Mouse (Mus musculus): ENCODE results near the gene Nav2.
A peak's percentile ranks its signal among the peaks of the same experiment; 100 is the strongest.

Nav2 gene

GRCm38 (mm10) chr7:49468492-49469205, 560.1 kb downstream of the Nav2 start:
- DNase-seq (ENCODE audit: low read depth in 2 of 2, low spot score in 2 of 2): no peak

- peak in 1 of 2 experiments; percentile 34 for DNase-seq (ENCODE audit: low read depth in 2 of 2, low spot score in 2 of 2)
These were observed 562.8 kb downstream of the Nav2 start for GRCm38 (mm10) chr7:49471278-49471677.

- DNase-seq (ENCODE audit: low read depth in 2 of 2, low spot score in 2 of 2): no peak
These were observed 566.8 kb downstream of the Nav2 start for GRCm38 (mm10) chr7:49475282-49475681.

- DNase-seq (ENCODE audit: low read depth in 2 of 2, low spot score in 2 of 2): no peak
These were observed 567.6 kb downstream of the Nav2 start for GRCm38 (mm10) chr7:49476163-49476562.

- DNase-seq (ENCODE audit: low read depth in 2 of 2, low spot score in 2 of 2): peak in 1 of 2 experiments; percentile 18
These were observed 568.1 kb downstream of the Nav2 start for GRCm38 (mm10) chr7:49476666-49477065.

GRCm38 (mm10) chr7:49477076-49477975, 568.8 kb downstream of the Nav2 start:
- no peak for DNase-seq (ENCODE audit: low read depth in 2 of 2, low spot score in 2 of 2)

GRCm38 (mm10) chr7:49477976-49478349, 569.4 kb downstream of the Nav2 start:
- no peak for DNase-seq (ENCODE audit: low read depth in 2 of 2, low spot score in 2 of 2)

- no peak for DNase-seq (ENCODE audit: low read depth in 2 of 2, low spot score in 2 of 2)
These were observed 570.4 kb downstream of the Nav2 start for GRCm38 (mm10) chr7:49478886-49479285.

- DNase-seq (ENCODE audit: low read depth in 2 of 2, low spot score in 2 of 2): no peak
These were observed 572.4 kb downstream of the Nav2 start for GRCm38 (mm10) chr7:49480962-49481361.

GRCm38 (mm10) chr7:49484036-49484744, 575.7 kb downstream of the Nav2 start:
- DNase-seq (ENCODE audit: low read depth in 2 of 2, low spot score in 2 of 2): no peak

- DNase-seq (ENCODE audit: low read depth in 2 of 2, low spot score in 2 of 2): no peak
These were observed 576.9 kb downstream of the Nav2 start for GRCm38 (mm10) chr7:49485292-49485847.

- DNase-seq (ENCODE audit: low read depth in 2 of 2, low spot score in 2 of 2): no peak
These were observed 578.8 kb downstream of the Nav2 start for GRCm38 (mm10) chr7:49487347-49487746.

GRCm38 (mm10) chr7:49488493-49489087, 580.1 kb downstream of the Nav2 start:
- no peak for DNase-seq (ENCODE audit: low read depth in 2 of 2, low spot score in 2 of 2)

GRCm38 (mm10) chr7:49490814-49491213, 582.3 kb downstream of the Nav2 start:
- no peak for DNase-seq (ENCODE audit: low read depth in 2 of 2, low spot score in 2 of 2)

GRCm38 (mm10) chr7:49492622-49493021, 584.1 kb downstream of the Nav2 start:
- DNase-seq (ENCODE audit: low read depth in 2 of 2, low spot score in 2 of 2): no peak

GRCm38 (mm10) chr7:49493210-49493609, 584.7 kb downstream of the Nav2 start:
- DNase-seq (ENCODE audit: low read depth in 2 of 2, low spot score in 2 of 2): peak; percentile 8 to 25

- no peak for DNase-seq (ENCODE audit: low read depth in 2 of 2, low spot score in 2 of 2)
These were observed 586.1 kb downstream of the Nav2 start for GRCm38 (mm10) chr7:49494654-49495053.

GRCm38 (mm10) chr7:49496111-49496510, 587.6 kb downstream of the Nav2 start:
- DNase-seq (ENCODE audit: low read depth in 2 of 2, low spot score in 2 of 2): no peak

GRCm38 (mm10) chr7:49496766-49497425, 588.4 kb downstream of the Nav2 start:
- no peak for DNase-seq (ENCODE audit: low read depth in 2 of 2, low spot score in 2 of 2)

GRCm38 (mm10) chr7:49497426-49497892, 588.9 kb downstream of the Nav2 start:
- no peak for DNase-seq (ENCODE audit: low read depth in 2 of 2, low spot score in 2 of 2)

Data from CD8-positive naive resting alpha-beta T cell, adult 2 months (primary cell).